8 mouse cellular contexts compared by ENCODE assay signal in genomic region chr2:173019790-173020189, GRCm38 (mm10). TPM values are rescaled to one million over a fixed set of nuclear protein-coding genes. Genes with fewer than 3 reads are reported as not detected.
DNase-seq lines count a peak whose midpoint lies in the region; ATAC-seq and TF ChIP-seq lines count a peak whose summit lies in the region.

No protein-coding gene starts in this region.

- no peak for TF ChIP-seq CTCF in C2C12 (IDR thresholded peaks at IDR 0.05; ENCODE audit: control insufficient read depth, insufficient read depth, insufficient read length)

- H3K4me3 ChIP-seq in C2C12 (ENCODE audit: insufficient read depth, poor library complexity, severe bottlenecking), result peak overlapping the region; percentile 6
- H3K4me3 ChIP-seq in forebrain, embryonic 11.5 days (ENCODE audit: low read depth, low read length), result peak overlapping the region; percentile 28
- H3K4me3 ChIP-seq in heart, embryonic 16.5 days (ENCODE audit: low read length), result peak overlapping the region; percentile 51
- peak overlapping the region; percentile 58 for H3K4me3 ChIP-seq in liver, embryonic 15.5 days (replicated peaks)
- H3K4me3 ChIP-seq in neural tube, embryonic 11.5 days (ENCODE audit: low read depth, low read length), result peak overlapping the region; percentile 31
- peak overlapping the region; percentile 44 for H3K4me3 ChIP-seq in stomach, embryonic 16.5 days (replicated peaks; ENCODE audit: low read length)

- H3K9me3 ChIP-seq in forebrain, embryonic 11.5 days (ENCODE audit: control insufficient read depth, low read length), result no peaks in the 10 kb centered on the region
- H3K9me3 ChIP-seq in heart, embryonic 16.5 days (replicated peaks; ENCODE audit: control insufficient read depth, low read length), result no peaks in the 10 kb centered on the region
- no peaks in the 10 kb centered on the region for H3K9me3 ChIP-seq in liver, embryonic 15.5 days (replicated peaks)
- no peaks in the 10 kb centered on the region for H3K9me3 ChIP-seq in neural tube, embryonic 11.5 days (ENCODE audit: control insufficient read depth, low read length)
- H3K9me3 ChIP-seq in stomach, embryonic 16.5 days (replicated peaks; ENCODE audit: control insufficient read depth, low read length), result no peaks in the 10 kb centered on the region

- H3K9ac ChIP-seq in forebrain, embryonic 11.5 days (ENCODE audit: low read length), result peak overlapping the region; percentile 60
- peak overlapping the region; percentile 71 for H3K9ac ChIP-seq in heart, embryonic 16.5 days (ENCODE audit: low read length)
- peak overlapping the region; percentile 53 for H3K9ac ChIP-seq in liver, embryonic 15.5 days
- peak overlapping the region; percentile 35 for H3K9ac ChIP-seq in neural tube, embryonic 11.5 days (ENCODE audit: low read length)
- H3K9ac ChIP-seq in stomach, embryonic 16.5 days (ENCODE audit: low read length), result peak overlapping the region; percentile 59

- H3K79me2 ChIP-seq in C2C12 (ENCODE audit: control insufficient read depth, insufficient read depth), result peaks cover 30% of the 10 kb centered on the region

- H3K79me3 ChIP-seq in C2C12 (ENCODE audit: low read depth), result peaks cover 5% of the 10 kb centered on the region

- WGBS in forebrain, embryonic 11.5 days, result under 1% methylated on average over 21 of the region's 29 CpGs
- under 1% methylated on average over 29 of the region's 29 CpGs for WGBS in heart, embryonic 16.5 days
- WGBS in liver, embryonic 15.5 days (ENCODE audit: insufficient replicate concordance), result 0% methylated on average over 23 of the region's 29 CpGs
- WGBS in neural tube, embryonic 11.5 days, result under 1% methylated on average over 27 of the region's 29 CpGs
- 0% methylated on average over 29 of the region's 29 CpGs for WGBS in stomach, embryonic 16.5 days

- peak overlapping the region; percentile 80 for H3K4me2 ChIP-seq in forebrain, embryonic 11.5 days (ENCODE audit: low read depth, low read length, severe bottlenecking)
- H3K4me2 ChIP-seq in heart, embryonic 16.5 days (ENCODE audit: low read depth, low read length), result peak overlapping the region; percentile 86
- H3K4me2 ChIP-seq in liver, embryonic 15.5 days, result peak overlapping the region; percentile 93
- H3K4me2 ChIP-seq in neural tube, embryonic 11.5 days (ENCODE audit: low read depth), result peak overlapping the region; percentile 78
- peak overlapping the region; percentile 94 for H3K4me2 ChIP-seq in stomach, embryonic 16.5 days (ENCODE audit: low read depth, low read length)

- H3K4me1 ChIP-seq in forebrain, embryonic 11.5 days (replicated peaks; ENCODE audit: control insufficient read depth, insufficient read depth, low read length), result peaks cover 25% of the 10 kb centered on the region
- H3K4me1 ChIP-seq in heart, embryonic 16.5 days (ENCODE audit: control insufficient read depth, insufficient read depth, low read length), result peaks cover 46% of the 10 kb centered on the region
- peaks cover 57% of the 10 kb centered on the region for H3K4me1 ChIP-seq in liver, embryonic 15.5 days (replicated peaks)
- peaks cover 28% of the 10 kb centered on the region for H3K4me1 ChIP-seq in neural tube, embryonic 11.5 days (ENCODE audit: control insufficient read depth, insufficient read depth, low read length)
- H3K4me1 ChIP-seq in stomach, embryonic 16.5 days (ENCODE audit: control insufficient read depth, insufficient read depth, low read length), result peaks cover 48% of the 10 kb centered on the region

- peak; percentile 85 for ATAC-seq in forebrain, embryonic 11.5 days (replicated peaks; ENCODE audit: low FRiP score)
- peak; percentile 74 for ATAC-seq in heart, embryonic 16.5 days (replicated peaks; ENCODE audit: extremely low read depth, insufficient read depth, low FRiP score)
- peak; percentile 72 for ATAC-seq in liver, embryonic 15.5 days (ENCODE audit: insufficient read depth)
- ATAC-seq in neural tube, embryonic 11.5 days (ENCODE audit: insufficient read depth, low FRiP score, low TSS enrichment), result peak; percentile 69
- peak; percentile 86; the same call in 1 of the 2 replicates for ATAC-seq in stomach, embryonic 16.5 days (ENCODE audit: insufficient read depth, low FRiP score)

- H3ac ChIP-seq in C2C12 (ENCODE audit: control insufficient read depth, insufficient read length, low read depth), result peak overlapping the region; percentile 53

- peaks cover 13% of the 10 kb centered on the region for H3K36me3 ChIP-seq in C2C12 (ENCODE audit: control insufficient read depth, insufficient read depth)
- H3K36me3 ChIP-seq in forebrain, embryonic 11.5 days (ENCODE audit: control insufficient read depth, insufficient read depth, low read length), result no peaks in the 10 kb centered on the region; the same call in 1 of the 2 replicates
- H3K36me3 ChIP-seq in heart, embryonic 16.5 days (ENCODE audit: control insufficient read depth, insufficient read depth), result peaks cover 9% of the 10 kb centered on the region
- H3K36me3 ChIP-seq in liver, embryonic 15.5 days (replicated peaks), result peaks cover 44% of the 10 kb centered on the region
- H3K36me3 ChIP-seq in neural tube, embryonic 11.5 days (ENCODE audit: control insufficient read depth, insufficient read depth, low read length), result peaks cover under 1% of the 10 kb centered on the region
- H3K36me3 ChIP-seq in stomach, embryonic 16.5 days (ENCODE audit: control insufficient read depth, insufficient read depth, low read length), result no peaks in the 10 kb centered on the region

- DNase-seq in c-Kit-negative CD71-positive TER-119-positive erythroid progenitor cells, embryonic 14.5 days (ENCODE audit: low read depth, low spot score), result peak; percentile 83
- DNase-seq in forebrain, embryonic 11.5 days (ENCODE audit: low spot score), result peak; percentile 95
- peak; percentile 93 to 96 for DNase-seq in kidney, postnatal 36 days
- DNase-seq in neural tube, embryonic 11.5 days (ENCODE audit: low spot score), result peak; percentile 91

- no peaks in the 10 kb centered on the region for H3K27me3 ChIP-seq in C2C12 (ENCODE audit: control insufficient read depth, insufficient read depth, insufficient read length)
- H3K27me3 ChIP-seq in forebrain, embryonic 11.5 days (ENCODE audit: control insufficient read depth, insufficient read depth, low read length), result peaks cover 9% of the 10 kb centered on the region
- no peaks in the 10 kb centered on the region for H3K27me3 ChIP-seq in heart, embryonic 16.5 days (ENCODE audit: control insufficient read depth, insufficient read depth, low read length)
- H3K27me3 ChIP-seq in liver, embryonic 15.5 days, result no peaks in the 10 kb centered on the region
- H3K27me3 ChIP-seq in neural tube, embryonic 11.5 days (ENCODE audit: control insufficient read depth, insufficient read depth, low read length), result peaks cover 8% of the 10 kb centered on the region
- H3K27me3 ChIP-seq in stomach, embryonic 16.5 days (ENCODE audit: control insufficient read depth, insufficient read depth, low read length), result no peaks in the 10 kb centered on the region

- H3K27ac ChIP-seq in forebrain, embryonic 11.5 days (ENCODE audit: low read depth, low read length), result no peak overlapping the region
- H3K27ac ChIP-seq in heart, embryonic 16.5 days (ENCODE audit: low read length), result peak overlapping the region; percentile 91
- peak overlapping the region; percentile 69 for H3K27ac ChIP-seq in liver, embryonic 15.5 days (replicated peaks)
- no peak overlapping the region for H3K27ac ChIP-seq in neural tube, embryonic 11.5 days (ENCODE audit: low read depth, low read length)
- no peak overlapping the region for H3K27ac ChIP-seq in stomach, embryonic 16.5 days (ENCODE audit: low read length)

TF ChIP-seq in C2C12, 6 proteins besides CTCF, POLR2A, EP300 and RAD21:
- TF ChIP-seq CEBPB (IDR thresholded peaks at IDR 0.05; ENCODE audit: low read depth) (no peak), MYOG (IDR thresholded peaks at IDR 0.05; ENCODE audit: control insufficient read depth, extremely low read depth, insufficient read length) (no peak), FOSL1 (IDR thresholded peaks at IDR 0.05; ENCODE audit: insufficient read depth, low read length, poor library complexity, severe bottlenecking) (no peak), MYOD1 (IDR thresholded peaks at IDR 0.05; ENCODE audit: control insufficient read depth, insufficient read length, low read depth) (no peak), MAX (IDR thresholded peaks at IDR 0.05) (peak; percentile 81), USF1 (IDR thresholded peaks at IDR 0.05; ENCODE audit: low read depth) (peak; percentile 69)

RNA-seq across cellular contexts. Expression of gene Rbm38, which starts 0.5 kb away (rescaled TPM):
- polyA plus RNA-seq in C2C12 (2012; fragmentation: generic; extraction: Trizol), result 31.3 TPM
- polyA plus RNA-seq in forebrain, embryonic 11.5 days (2014; fragmentation: Nextera tagmentation; extraction: Ambion mirVana), result 111 and 115 TPM in 2 replicates
- polyA plus RNA-seq in heart, embryonic 16.5 days (2015; fragmentation: Nextera tagmentation; extraction: Ambion mirVana), result 130 and 146 TPM in 2 replicates
- 315 and 352 TPM in 2 replicates for polyA plus RNA-seq in liver, embryonic 15.5 days (2015; fragmentation: Nextera tagmentation; extraction: Ambion mirVana)
- polyA plus RNA-seq in neural tube, embryonic 11.5 days (2014; fragmentation: Nextera tagmentation; extraction: Ambion mirVana), result 73.6 and 74.2 TPM in 2 replicates
- polyA plus RNA-seq in stomach, embryonic 16.5 days (2015; fragmentation: Nextera tagmentation; extraction: Ambion mirVana), result 43.9 and 49.5 TPM in 2 replicates

RNA-seq across cellular contexts. Expression of gene Rae1, which starts 19.9 kb away (rescaled TPM):
- 83.7 TPM for polyA plus RNA-seq in C2C12 (2012; fragmentation: generic; extraction: Trizol)
- 147 and 148 TPM in 2 replicates for polyA plus RNA-seq in forebrain, embryonic 11.5 days (2014; fragmentation: Nextera tagmentation; extraction: Ambion mirVana)
- polyA plus RNA-seq in heart, embryonic 16.5 days (2015; fragmentation: Nextera tagmentation; extraction: Ambion mirVana), result 95.8 and 103 TPM in 2 replicates
- 64.0 and 64.7 TPM in 2 replicates for polyA plus RNA-seq in liver, embryonic 15.5 days (2015; fragmentation: Nextera tagmentation; extraction: Ambion mirVana)
- polyA plus RNA-seq in neural tube, embryonic 11.5 days (2014; fragmentation: Nextera tagmentation; extraction: Ambion mirVana), result 137 and 140 TPM in 2 replicates
- 102 TPM in 2 replicates for polyA plus RNA-seq in stomach, embryonic 16.5 days (2015; fragmentation: Nextera tagmentation; extraction: Ambion mirVana)

RNA-seq across cellular contexts. Expression of gene Spo11, which starts 42.3 kb away (rescaled TPM):
- polyA plus RNA-seq in C2C12 (2012; fragmentation: generic; extraction: Trizol), result not detected
- 0.47 and 0.71 TPM in 2 replicates for polyA plus RNA-seq in forebrain, embryonic 11.5 days (2014; fragmentation: Nextera tagmentation; extraction: Ambion mirVana)
- 0.69 and 1.6 TPM in 2 replicates for polyA plus RNA-seq in heart, embryonic 16.5 days (2015; fragmentation: Nextera tagmentation; extraction: Ambion mirVana)
- polyA plus RNA-seq in liver, embryonic 15.5 days (2015; fragmentation: Nextera tagmentation; extraction: Ambion mirVana), result 0.03 TPM in 1 of 2 replicates, not detected in the other
- polyA plus RNA-seq in neural tube, embryonic 11.5 days (2014; fragmentation: Nextera tagmentation; extraction: Ambion mirVana), result 0.42 and 1.1 TPM in 2 replicates
- polyA plus RNA-seq in stomach, embryonic 16.5 days (2015; fragmentation: Nextera tagmentation; extraction: Ambion mirVana), result 0.44 and 0.86 TPM in 2 replicates

Comparison
In these comparisons a context has a peak if more than half of its experiments do, and no peak if none do; other contexts are left out.
1. H3K4me3 ChIP-seq: peak in every context shown above with its lines; median percentile 58 in liver, embryonic 15.5 days; 51 in heart, embryonic 16.5 days; 44 in stomach, embryonic 16.5 days; 31 in neural tube, embryonic 11.5 days; 28 in forebrain, embryonic 11.5 days; 6 in C2C12.
2. H3K27ac ChIP-seq: peak in heart, embryonic 16.5 days (single experiment) and liver, embryonic 15.5 days (single experiment); none in forebrain, embryonic 11.5 days (single experiment), neural tube, embryonic 11.5 days (single experiment) and stomach, embryonic 16.5 days (single experiment).
3. Peak in every context shown above with its lines, with median percentiles within 50 percentile points of each other: DNase-seq, ATAC-seq, H3K4me2 ChIP-seq and H3K9ac ChIP-seq.